Mouse (Mus musculus): ENCODE measurements around the gene Add2. TPM values are rescaled to one million over a fixed set of nuclear protein-coding genes. Genes with fewer than 3 reads are reported as not detected.

Gene Add2
- polyA plus RNA-seq, 1 experiment from 2014 or later: 6.4 TPM

DNA sequence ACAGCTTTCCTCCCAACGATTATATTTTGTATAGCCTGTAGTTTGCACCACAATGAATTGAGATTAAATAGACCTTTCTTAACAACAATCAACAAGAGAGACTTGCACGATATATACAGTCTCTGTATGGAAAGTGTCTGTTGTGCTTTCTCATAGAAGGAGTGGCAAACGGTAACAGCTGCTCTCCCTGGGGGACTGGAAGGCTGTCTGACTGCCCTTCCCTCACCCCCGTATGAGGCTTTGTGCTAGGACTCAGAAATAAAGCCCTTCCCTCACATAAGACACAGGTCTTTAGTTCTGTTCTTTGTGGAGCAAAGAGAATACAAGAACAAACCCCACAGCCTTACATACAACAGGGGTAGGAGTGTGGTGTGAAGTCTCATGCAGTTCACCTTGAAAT is 24.6 kb downstream of the Add2 start:
- H3K27ac ChIP-seq (replicated peaks; ENCODE audit: low read depth, low read length): no peak overlapping the region
- ATAC-seq (ENCODE audit: insufficient number of reproducible peaks, low FRiP score, low TSS enrichment, low read depth): no peak
- no peaks in the 10 kb centered on the region for H3K27me3 ChIP-seq (ENCODE audit: control insufficient read depth, insufficient read depth, low read length)
- no peaks in the 10 kb centered on the region for H3K4me1 ChIP-seq (ENCODE audit: control insufficient read depth, insufficient read depth, low read length)
- WGBS: 59% methylated on average over 4 of the region's 4 CpGs
- no peak overlapping the region for H3K4me3 ChIP-seq (ENCODE audit: low read depth, low read length)
- no peak for DNase-seq (ENCODE audit: low spot score)
- no peaks in the 10 kb centered on the region for H3K9me3 ChIP-seq (ENCODE audit: control insufficient read depth, low read length)
- no peak overlapping the region for H3K9ac ChIP-seq (ENCODE audit: low read length)
- H3K36me3 ChIP-seq (ENCODE audit: control insufficient read depth, insufficient read depth, low read length): no peaks in the 10 kb centered on the region
- no peak overlapping the region for H3K4me2 ChIP-seq (ENCODE audit: low read depth, severe bottlenecking)

DNA sequence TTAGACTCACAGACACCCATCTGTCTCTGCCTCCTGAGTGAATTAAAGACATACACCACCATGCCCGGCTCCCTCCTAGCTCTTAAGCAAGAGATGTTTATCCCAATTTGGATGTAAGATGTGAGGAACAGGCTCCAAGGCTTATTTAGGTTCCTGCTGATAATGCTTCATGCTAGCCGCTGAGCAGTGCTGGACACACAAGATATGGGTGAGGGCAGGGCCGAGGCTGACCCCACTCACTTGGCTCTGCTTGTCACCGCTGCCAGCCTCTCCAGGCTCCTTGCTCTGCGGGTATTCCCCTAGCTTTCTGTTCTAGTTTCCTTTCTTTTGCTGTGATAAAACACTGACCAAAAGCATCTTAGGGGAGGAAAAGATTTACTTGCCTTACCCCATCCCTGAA is 25.1 kb downstream of the Add2 start:
- Histone ChIP-seq H3K36me3 (ENCODE audit: control insufficient read depth, insufficient read depth, low read length) (no peaks in the 10 kb centered on the region), H3K27ac (replicated peaks; ENCODE audit: low read depth, low read length) (no peak overlapping the region), H3K27me3 (ENCODE audit: control insufficient read depth, insufficient read depth, low read length) (no peaks in the 10 kb centered on the region), H3K4me2 (ENCODE audit: low read depth, severe bottlenecking) (no peak overlapping the region), H3K9me3 (ENCODE audit: control insufficient read depth, low read length) (no peaks in the 10 kb centered on the region), H3K4me3 (ENCODE audit: low read depth, low read length) (no peak overlapping the region), H3K4me1 (ENCODE audit: control insufficient read depth, insufficient read depth, low read length) (no peaks in the 10 kb centered on the region), H3K9ac (ENCODE audit: low read length) (no peak overlapping the region)
- no peak for ATAC-seq (ENCODE audit: insufficient number of reproducible peaks, low FRiP score, low TSS enrichment, low read depth)
- WGBS: 71% methylated on average over 5 of the region's 5 CpGs
- DNase-seq (ENCODE audit: low spot score): no peak

DNA sequence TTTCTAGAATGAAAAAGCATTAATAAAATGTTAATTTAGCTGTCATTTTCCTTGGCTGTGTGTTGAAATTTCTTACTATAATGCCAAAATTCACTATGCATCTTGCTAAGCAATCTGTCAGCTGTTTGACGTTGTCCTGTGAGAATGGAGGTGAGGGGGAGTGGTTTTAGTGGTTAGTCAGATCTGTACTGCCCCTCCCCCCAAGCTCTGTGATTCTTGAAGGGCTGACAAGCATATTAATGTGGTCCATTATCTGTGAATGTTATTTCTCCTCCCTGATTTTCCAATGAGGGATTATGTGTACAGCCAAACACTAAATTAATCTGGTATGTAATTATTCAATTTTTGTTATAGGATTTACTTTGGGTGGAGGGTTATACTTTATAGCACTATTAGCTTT is 30.0 kb downstream of the Add2 start:
- ATAC-seq (ENCODE audit: insufficient number of reproducible peaks, low FRiP score, low TSS enrichment, low read depth): no peak
- no peak overlapping the region for H3K4me3 ChIP-seq (ENCODE audit: low read depth, low read length)
- H3K4me1 ChIP-seq (ENCODE audit: control insufficient read depth, insufficient read depth, low read length): no peaks in the 10 kb centered on the region
- no peaks in the 10 kb centered on the region for H3K9me3 ChIP-seq (ENCODE audit: control insufficient read depth, low read length)
- H3K9ac ChIP-seq (ENCODE audit: low read length): no peak overlapping the region
- 6% methylated on average over 1 of the region's 1 CpGs for WGBS
- H3K27ac ChIP-seq (replicated peaks; ENCODE audit: low read depth, low read length): no peak overlapping the region
- no peak for DNase-seq (ENCODE audit: low spot score)
- H3K4me2 ChIP-seq (ENCODE audit: low read depth, severe bottlenecking): no peak overlapping the region
- H3K36me3 ChIP-seq (ENCODE audit: control insufficient read depth, insufficient read depth, low read length): no peaks in the 10 kb centered on the region
- no peaks in the 10 kb centered on the region for H3K27me3 ChIP-seq (ENCODE audit: control insufficient read depth, insufficient read depth, low read length)

DNA sequence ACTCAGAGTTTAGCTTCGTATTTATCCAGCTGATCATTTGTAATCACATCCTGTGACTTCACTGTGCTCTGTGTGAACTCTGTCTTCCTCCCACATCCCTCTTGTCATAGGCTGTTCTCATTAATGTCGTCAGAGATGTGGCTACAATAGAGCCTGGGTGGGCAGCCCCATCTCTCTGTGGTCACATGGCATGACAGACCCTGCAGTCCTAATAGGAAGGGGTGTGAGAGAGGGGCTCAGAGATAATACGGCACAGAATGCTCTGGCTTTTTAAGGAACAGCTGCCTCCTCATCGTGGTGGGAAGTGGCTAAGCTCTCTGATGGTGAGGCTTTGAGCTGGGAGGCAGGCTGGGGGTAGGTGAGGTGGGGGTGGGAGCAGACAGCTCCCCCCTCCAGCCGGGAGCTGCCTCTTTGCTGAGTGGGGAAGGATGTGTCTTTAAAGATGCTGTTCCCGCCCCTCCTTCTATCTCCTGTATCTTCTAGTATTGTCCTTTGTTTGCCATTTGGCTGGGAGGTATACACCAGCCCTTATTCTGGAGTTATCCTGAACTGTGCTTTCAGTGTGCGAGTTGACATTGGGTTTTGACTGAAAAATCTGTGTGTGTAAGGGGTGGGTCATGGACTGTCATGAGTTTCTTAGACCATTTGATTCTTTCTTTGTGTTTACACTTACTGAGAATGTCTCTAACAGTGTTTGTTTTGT is 30.8 kb downstream of the Add2 start:
- WGBS: 57% methylated on average over 7 of the region's 7 CpGs
- Histone ChIP-seq H3K9ac (ENCODE audit: low read length) (no peak overlapping the region), H3K9me3 (ENCODE audit: control insufficient read depth, low read length) (no peaks in the 10 kb centered on the region), H3K4me2 (ENCODE audit: low read depth, severe bottlenecking) (no peak overlapping the region), H3K36me3 (ENCODE audit: control insufficient read depth, insufficient read depth, low read length) (no peaks in the 10 kb centered on the region), H3K4me1 (ENCODE audit: control insufficient read depth, insufficient read depth, low read length) (no peaks in the 10 kb centered on the region), H3K27ac (replicated peaks; ENCODE audit: low read depth, low read length) (no peak overlapping the region), H3K4me3 (ENCODE audit: low read depth, low read length) (no peak overlapping the region), H3K27me3 (ENCODE audit: control insufficient read depth, insufficient read depth, low read length) (no peaks in the 10 kb centered on the region)
- no peak for DNase-seq (ENCODE audit: low spot score)
- no peak for ATAC-seq (ENCODE audit: insufficient number of reproducible peaks, low FRiP score, low TSS enrichment, low read depth)

DNA sequence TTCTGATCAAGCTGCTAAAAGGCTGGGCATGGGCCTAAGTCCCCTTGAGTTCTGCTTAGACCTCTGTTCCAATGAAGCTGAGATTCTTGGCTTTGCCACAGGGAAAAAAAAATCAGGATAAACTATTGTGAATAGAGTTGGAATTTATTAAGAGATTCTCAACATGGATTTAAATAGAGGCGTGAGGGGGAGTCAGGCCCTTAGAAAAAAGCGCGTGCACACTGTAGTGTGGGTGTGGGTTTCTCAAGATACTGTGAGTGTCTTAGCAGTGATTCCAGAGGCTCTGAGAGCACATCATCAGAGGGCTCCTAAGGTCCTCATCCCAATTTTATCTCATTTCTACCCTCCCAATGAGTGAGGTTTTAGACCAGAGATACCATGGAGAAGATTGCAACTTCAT is 31.7 kb downstream of the Add2 start:
- H3K4me2 ChIP-seq (ENCODE audit: low read depth, severe bottlenecking): no peak overlapping the region
- no peak overlapping the region for H3K27ac ChIP-seq (replicated peaks; ENCODE audit: low read depth, low read length)
- H3K9ac ChIP-seq (ENCODE audit: low read length): no peak overlapping the region
- no peak overlapping the region for H3K4me3 ChIP-seq (ENCODE audit: low read depth, low read length)
- H3K4me1 ChIP-seq (ENCODE audit: control insufficient read depth, insufficient read depth, low read length): no peaks in the 10 kb centered on the region
- 94% methylated on average over 3 of the region's 3 CpGs for WGBS
- DNase-seq (ENCODE audit: low spot score) (no peak), ATAC-seq (ENCODE audit: insufficient number of reproducible peaks, low FRiP score, low TSS enrichment, low read depth) (no peak)
- H3K27me3 ChIP-seq (ENCODE audit: control insufficient read depth, insufficient read depth, low read length): no peaks in the 10 kb centered on the region
- no peaks in the 10 kb centered on the region for H3K9me3 ChIP-seq (ENCODE audit: control insufficient read depth, low read length)
- no peaks in the 10 kb centered on the region for H3K36me3 ChIP-seq (ENCODE audit: control insufficient read depth, insufficient read depth, low read length)

DNA sequence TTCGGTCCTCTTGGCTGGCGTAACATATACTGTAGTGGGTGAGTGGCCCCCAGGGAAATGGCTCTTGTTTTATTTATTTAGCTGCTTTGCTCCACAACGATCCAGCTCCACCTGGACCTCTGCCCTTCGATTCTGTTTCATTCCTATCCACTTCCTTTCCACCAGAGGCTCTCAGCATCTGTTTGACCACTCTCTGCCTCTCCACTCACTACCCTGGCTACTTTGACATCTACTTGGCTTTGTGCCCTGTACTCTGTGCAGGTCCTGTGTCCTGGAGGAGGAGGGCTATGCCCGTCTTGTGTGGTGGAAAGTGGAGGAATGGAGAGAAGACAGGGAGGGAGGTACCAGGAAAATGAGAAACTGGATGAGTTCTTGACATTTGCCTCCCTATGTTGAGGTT is 33.7 kb downstream of the Add2 start:
- no peak overlapping the region for H3K9ac ChIP-seq (ENCODE audit: low read length)
- H3K9me3 ChIP-seq (ENCODE audit: control insufficient read depth, low read length): no peaks in the 10 kb centered on the region
- H3K4me2 ChIP-seq (ENCODE audit: low read depth, severe bottlenecking): no peak overlapping the region
- no peak overlapping the region for H3K4me3 ChIP-seq (ENCODE audit: low read depth, low read length)
- 78% methylated on average over 5 of the region's 5 CpGs for WGBS
- H3K36me3 ChIP-seq (ENCODE audit: control insufficient read depth, insufficient read depth, low read length): no peaks in the 10 kb centered on the region
- no peaks in the 10 kb centered on the region for H3K27me3 ChIP-seq (ENCODE audit: control insufficient read depth, insufficient read depth, low read length)
- H3K4me1 ChIP-seq (ENCODE audit: control insufficient read depth, insufficient read depth, low read length): no peaks in the 10 kb centered on the region
- DNase-seq (ENCODE audit: low spot score): no peak
- ATAC-seq (ENCODE audit: insufficient number of reproducible peaks, low FRiP score, low TSS enrichment, low read depth): no peak
- H3K27ac ChIP-seq (replicated peaks; ENCODE audit: low read depth, low read length): no peak overlapping the region

DNA sequence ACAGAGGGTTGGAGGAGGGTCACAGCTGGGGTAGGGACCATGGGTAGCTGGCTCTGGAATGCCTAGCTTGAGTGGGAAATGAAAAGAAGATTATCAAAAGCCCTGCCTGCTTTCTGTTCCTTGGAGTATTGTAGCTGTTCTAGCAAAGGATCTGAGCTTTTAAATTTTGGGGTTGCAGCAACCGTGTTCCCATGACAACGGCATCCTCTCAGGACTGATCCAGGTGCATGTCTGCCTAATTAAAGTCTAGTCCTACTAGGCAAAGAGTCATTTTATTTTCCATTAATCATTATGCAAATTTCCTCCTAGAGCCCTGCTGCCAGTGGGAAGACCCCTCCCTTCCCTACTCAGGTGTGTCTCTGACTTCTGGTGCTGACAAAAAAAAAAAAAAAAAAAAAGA is 34.2 kb downstream of the Add2 start:
- Histone ChIP-seq H3K9me3 (ENCODE audit: control insufficient read depth, low read length) (no peaks in the 10 kb centered on the region), H3K4me2 (ENCODE audit: low read depth, severe bottlenecking) (no peak overlapping the region), H3K9ac (ENCODE audit: low read length) (no peak overlapping the region), H3K27me3 (ENCODE audit: control insufficient read depth, insufficient read depth, low read length) (no peaks in the 10 kb centered on the region), H3K4me1 (ENCODE audit: control insufficient read depth, insufficient read depth, low read length) (no peaks in the 10 kb centered on the region), H3K4me3 (ENCODE audit: low read depth, low read length) (no peak overlapping the region), H3K36me3 (ENCODE audit: control insufficient read depth, insufficient read depth, low read length) (no peaks in the 10 kb centered on the region), H3K27ac (replicated peaks; ENCODE audit: low read depth, low read length) (no peak overlapping the region)
- ATAC-seq (ENCODE audit: insufficient number of reproducible peaks, low FRiP score, low TSS enrichment, low read depth): no peak
- no peak for DNase-seq (ENCODE audit: low spot score)
- WGBS: 92% methylated on average over 2 of the region's 2 CpGs

DNA sequence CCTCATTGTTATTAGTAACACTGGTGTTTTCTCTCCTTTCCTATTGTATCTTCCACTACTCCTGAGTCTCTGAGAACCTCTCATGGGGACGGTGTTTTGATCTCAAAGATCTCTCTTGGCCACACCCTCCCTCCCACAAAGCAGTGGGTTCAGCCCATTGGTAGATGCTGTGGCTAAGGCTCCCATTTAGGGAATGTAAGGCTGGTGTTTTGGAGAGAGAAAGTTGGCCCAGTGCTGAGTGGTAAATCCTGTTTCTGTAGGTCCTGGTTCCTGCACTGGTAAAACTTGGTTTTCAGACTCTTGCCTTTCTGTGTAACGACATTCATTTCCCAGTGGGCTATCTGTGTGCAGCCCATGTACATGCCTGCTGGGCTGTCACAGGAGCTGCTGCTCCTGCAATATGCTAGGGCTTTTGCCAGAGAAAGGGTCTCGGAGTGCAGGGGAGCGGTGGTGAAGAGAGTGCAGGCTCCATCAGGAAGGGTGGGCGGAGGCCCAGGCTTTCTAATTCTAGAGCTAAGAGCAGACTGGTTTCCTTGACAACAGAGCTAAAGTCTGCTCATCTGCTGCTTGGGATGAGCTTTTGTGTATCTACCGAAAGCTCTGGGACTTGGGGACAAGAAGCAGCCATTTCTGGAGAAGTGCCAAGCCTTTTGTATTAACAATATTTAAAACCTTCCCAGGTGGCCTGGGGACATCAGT is 36.0 kb downstream of the Add2 start:
- Histone ChIP-seq H3K27ac (replicated peaks; ENCODE audit: low read depth, low read length) (no peak overlapping the region), H3K4me2 (ENCODE audit: low read depth, severe bottlenecking) (no peak overlapping the region), H3K27me3 (ENCODE audit: control insufficient read depth, insufficient read depth, low read length) (no peaks in the 10 kb centered on the region), H3K9me3 (ENCODE audit: control insufficient read depth, low read length) (no peaks in the 10 kb centered on the region), H3K9ac (ENCODE audit: low read length) (no peak overlapping the region), H3K4me1 (ENCODE audit: control insufficient read depth, insufficient read depth, low read length) (no peaks in the 10 kb centered on the region), H3K4me3 (ENCODE audit: low read depth, low read length) (no peak overlapping the region), H3K36me3 (ENCODE audit: control insufficient read depth, insufficient read depth, low read length) (no peaks in the 10 kb centered on the region)
- ATAC-seq (ENCODE audit: insufficient number of reproducible peaks, low FRiP score, low TSS enrichment, low read depth) (no peak), DNase-seq (ENCODE audit: low spot score) (no peak)
- WGBS: 63% methylated on average over 6 of the region's 6 CpGs

DNA sequence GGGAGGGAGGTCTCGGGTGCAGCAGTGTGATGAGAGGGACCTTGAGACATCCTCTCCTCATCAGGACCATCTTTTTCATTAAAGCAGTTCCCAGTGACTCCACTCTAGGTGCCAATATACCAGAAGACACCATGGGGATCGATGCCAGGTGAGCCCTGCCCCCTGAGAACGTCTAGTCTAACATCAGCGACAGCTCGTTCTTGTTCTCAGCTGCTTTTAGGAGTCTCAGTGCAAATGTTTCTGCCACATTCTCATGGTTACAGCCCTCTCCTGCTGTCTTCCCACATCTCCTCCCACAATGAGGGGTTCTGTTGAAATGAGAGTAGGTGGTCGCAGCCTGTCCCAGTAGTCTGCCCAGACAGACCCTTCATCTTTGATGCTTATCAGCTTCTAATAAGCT is 38.2 kb downstream of the Add2 start:
- Histone ChIP-seq H3K27ac (replicated peaks; ENCODE audit: low read depth, low read length) (no peak overlapping the region), H3K4me2 (ENCODE audit: low read depth, severe bottlenecking) (no peak overlapping the region), H3K27me3 (ENCODE audit: control insufficient read depth, insufficient read depth, low read length) (no peaks in the 10 kb centered on the region), H3K9ac (ENCODE audit: low read length) (no peak overlapping the region), H3K4me1 (ENCODE audit: control insufficient read depth, insufficient read depth, low read length) (no peaks in the 10 kb centered on the region), H3K36me3 (ENCODE audit: control insufficient read depth, insufficient read depth, low read length) (no peaks in the 10 kb centered on the region), H3K4me3 (ENCODE audit: low read depth, low read length) (no peak overlapping the region), H3K9me3 (ENCODE audit: control insufficient read depth, low read length) (no peaks in the 10 kb centered on the region)
- 90% methylated on average over 6 of the region's 6 CpGs for WGBS
- DNase-seq (ENCODE audit: low spot score): no peak
- ATAC-seq (ENCODE audit: insufficient number of reproducible peaks, low FRiP score, low TSS enrichment, low read depth): no peak
